Mouse (Mus musculus): ENCODE data around the gene Hmcn1. TPM values are rescaled to one million over a fixed set of nuclear protein-coding genes. Genes with fewer than 3 reads are reported as not detected.

The Hmcn1 gene
- total RNA-seq, 2 experiments from 2014 or later, result 12.9 to 13.1 TPM

GRCm38 (mm10) chr1:150802642-150803041 lies 190.6 kb downstream of the Hmcn1 start:
- intact Hi-C loops (cut with DNase I), result no loop called here
- no peak for DNase-seq

DNA sequence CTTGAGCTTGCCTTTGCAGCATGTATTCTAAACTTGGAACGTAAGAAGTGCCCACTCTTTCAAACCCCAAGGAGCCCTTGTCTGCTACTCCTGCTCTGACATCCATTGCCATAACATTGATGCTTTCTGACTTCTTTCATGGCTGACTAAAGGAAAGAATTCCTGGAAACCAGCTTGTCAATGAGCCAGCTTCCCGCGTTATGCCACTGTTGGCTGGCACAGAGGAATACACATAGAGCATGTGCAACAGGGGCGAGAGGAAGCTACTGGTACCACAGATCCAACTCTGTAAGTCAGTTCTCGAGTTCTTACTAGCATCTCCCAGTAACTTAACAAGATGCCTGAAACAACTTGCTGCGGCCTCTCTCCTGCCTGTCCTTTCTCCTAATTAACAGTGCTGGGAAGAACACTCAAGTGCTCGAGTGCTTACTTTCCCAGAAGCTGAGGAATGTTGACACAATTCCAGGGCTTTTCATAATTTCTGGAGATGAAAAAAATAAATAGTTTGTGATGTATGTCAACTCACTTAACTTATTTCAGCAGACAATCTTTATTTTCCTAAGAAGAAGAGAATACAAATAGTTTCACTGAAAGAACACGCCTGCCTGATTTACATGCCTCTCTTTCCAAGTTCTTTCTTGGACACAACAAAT lies 192.5 kb downstream of the Hmcn1 start:
- intact Hi-C loops (cut with DNase I), result no loop called here

DNA sequence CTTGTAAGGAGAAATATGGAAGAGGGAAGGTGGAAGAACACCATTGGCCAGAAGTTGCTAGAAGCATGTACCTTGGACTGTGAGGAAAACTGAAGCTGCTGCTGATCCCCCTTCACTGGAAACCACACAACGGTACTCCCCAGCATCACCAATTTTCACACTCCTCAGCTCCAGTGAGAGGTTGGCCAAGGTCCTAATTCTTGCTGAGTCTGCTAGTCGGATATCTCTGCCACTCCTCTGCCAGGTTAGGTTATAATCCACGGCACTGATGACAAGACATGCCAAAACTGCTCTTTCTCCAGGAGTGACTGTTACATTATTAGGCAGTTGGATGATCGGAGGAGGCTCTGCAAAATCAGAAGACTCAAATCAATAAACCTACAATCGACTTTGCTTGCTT lies 194.6 kb downstream of the Hmcn1 start:
- intact Hi-C loops (cut with DNase I), result no loop called here

More for the DNA sequence above, 192.5 kb downstream of the Hmcn1 start:
- no peak for DNase-seq

DNA sequence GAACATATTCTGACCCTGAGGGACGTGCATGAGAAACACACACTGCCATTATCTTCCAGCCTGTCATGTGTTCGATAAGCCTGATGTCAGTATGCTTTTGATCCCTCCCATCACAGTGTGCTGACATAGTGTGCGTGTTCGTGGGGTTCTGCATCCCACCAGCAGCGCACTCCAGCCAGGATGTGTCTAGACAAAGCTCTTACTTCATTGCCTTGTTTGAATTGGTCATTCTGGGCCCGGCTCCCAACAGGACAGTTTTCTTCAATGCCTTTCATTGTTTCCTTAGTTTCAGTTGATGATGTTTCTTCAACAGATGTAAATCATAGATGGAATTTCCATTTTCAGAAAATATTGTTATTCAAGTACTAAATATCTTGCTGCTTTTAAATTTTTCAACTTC lies 206.5 kb downstream of the Hmcn1 start:
- intact Hi-C loops (cut with DNase I), result no loop called here

More for the DNA sequence above, 194.6 kb downstream of the Hmcn1 start:
- no peak for DNase-seq

DNA sequence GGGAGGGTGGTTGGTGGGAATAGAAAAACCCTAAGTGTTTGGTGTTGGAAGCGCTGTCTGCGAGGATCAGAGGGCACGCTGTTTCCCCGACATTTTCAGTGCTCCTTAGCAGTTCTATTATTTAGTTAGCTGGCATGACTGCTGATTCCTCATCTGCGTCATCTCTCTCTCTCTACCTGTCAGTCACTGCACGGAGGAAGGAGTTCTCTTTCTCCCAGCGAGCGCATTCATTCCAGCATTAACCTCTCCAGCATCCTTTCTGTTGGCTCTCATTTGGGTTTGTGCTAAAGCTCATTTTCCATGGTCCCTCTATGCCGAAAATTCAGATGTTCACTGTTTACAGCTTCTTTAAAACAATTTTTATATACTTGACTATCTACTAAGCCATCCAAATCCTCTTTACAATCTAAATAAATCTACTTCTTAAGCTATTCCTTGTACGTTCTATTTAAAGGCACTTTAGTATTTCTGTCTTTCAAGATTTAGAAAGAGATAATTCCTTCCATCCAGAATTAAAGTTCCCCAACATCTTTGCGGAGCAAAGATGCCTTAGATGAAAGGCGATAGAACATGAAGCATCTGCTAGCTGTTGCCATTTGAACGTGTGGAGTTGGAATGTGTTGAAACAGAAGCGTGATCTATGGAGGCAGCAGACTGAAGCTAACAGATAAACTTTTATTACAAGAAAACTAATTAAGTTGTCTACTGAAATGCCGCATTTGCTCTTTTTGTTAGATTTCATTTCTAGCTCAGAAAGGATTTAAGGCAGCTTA lies 210.0 kb downstream of the Hmcn1 start:
- intact Hi-C loops (cut with DNase I), result no loop called here
- no peak for DNase-seq

More for the DNA sequence above, 206.5 kb downstream of the Hmcn1 start:
- DNase-seq, result no peak

DNA sequence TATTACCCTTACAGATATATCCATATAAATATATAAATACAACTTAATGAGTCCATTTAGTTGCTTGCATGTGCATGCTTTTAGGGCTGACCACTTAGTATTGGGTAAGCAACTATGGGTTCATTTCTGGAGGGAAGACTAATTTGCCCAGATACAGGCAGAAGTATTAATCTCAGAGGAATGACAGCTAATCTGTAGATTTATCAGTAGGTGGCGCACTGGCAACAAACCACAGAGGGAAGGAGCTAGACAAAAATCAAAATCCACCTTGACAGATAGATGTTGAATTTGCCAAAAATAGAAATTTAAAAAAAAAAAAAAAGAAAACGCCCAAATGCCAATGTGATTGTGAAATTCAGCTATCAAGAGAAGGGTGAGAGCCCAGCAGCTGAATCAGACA lies 213.3 kb downstream of the Hmcn1 start:
- DNase-seq, result no peak
- intact Hi-C loops (cut with DNase I), result loop anchor here (1.0 kb wide), 2 partner anchors 140 to 229 kb away; no protein-coding TSS in a partner anchor

DNA sequence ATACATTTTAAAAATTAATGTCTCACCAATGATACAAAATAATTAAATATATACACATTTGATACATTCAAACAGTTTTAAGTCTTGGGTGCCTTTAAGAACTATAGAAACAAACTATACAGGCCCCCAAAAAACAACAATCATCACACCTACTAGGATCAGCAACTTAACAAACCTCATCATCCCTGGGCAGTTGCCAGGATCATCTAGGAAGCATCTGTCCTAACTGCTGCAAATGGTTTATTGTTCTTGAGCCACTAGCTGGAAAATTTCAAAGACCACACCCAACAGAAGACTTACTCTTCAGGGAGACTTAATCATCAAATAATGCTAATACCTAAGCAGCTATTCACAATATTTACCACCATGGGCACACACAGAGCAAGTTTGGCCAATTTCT lies 216.5 kb downstream of the Hmcn1 start:
- DNase-seq, result peak in 1 of 2 experiments; percentile 23
- intact Hi-C loops (cut with DNase I), result no loop called here

GRCm38 (mm10) chr1:150775742-150776141 lies 217.5 kb downstream of the Hmcn1 start:
- intact Hi-C loops (cut with DNase I), result no loop called here

DNA sequence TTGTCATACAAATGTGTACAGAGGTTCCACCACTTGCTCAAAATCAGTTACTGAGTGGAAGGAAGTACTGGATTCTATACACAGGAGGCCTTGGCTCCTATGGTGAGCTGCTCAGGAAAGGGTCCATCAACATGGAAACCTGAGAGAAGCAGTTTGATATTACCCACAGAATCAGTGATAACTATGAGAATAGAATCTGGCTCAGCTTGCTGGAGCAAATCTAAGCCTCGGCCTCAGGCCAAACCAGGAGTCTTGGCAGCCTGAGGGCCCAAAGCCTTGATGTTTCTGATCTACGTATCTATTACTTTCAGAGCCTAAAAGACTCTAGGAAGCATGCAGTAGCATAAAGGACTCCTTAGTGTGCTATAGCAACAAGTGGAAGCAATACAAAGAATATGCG lies 220.3 kb downstream of the Hmcn1 start:
- no peak for DNase-seq
- intact Hi-C loops (cut with DNase I), result no loop called here

More at GRCm38 (mm10) chr1:150775742-150776141, 217.5 kb downstream of the Hmcn1 start:
- no peak for DNase-seq

DNA sequence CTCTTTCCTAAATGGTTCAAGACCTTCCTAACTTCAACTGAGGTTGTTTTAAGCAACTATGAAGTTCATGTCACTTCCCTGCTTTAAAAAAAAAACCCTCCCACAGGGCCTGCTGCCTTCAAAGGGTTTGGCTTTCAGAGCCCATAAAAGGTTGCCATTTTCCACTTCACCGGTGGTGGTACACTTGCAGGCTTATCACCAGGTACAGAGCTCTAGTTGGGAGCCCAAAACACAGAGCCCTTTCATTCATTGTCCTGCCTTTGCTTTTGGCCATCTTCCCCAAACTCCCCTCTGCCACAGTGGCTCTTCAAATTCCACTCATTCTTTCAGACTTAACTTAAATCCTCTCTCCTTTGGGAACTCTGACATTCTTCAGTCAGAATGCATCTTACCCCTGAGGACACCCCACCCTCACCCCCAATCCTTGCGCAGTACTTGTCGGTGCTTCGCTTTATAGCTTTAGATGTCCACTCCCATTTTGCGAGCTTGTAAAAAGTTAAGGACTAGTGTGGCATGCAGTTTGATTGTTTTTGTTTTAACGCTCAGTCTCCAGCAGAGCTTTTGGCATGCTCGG lies 222.2 kb downstream of the Hmcn1 start:
- no peak for DNase-seq
- intact Hi-C loops (cut with DNase I), result no loop called here

DNA sequence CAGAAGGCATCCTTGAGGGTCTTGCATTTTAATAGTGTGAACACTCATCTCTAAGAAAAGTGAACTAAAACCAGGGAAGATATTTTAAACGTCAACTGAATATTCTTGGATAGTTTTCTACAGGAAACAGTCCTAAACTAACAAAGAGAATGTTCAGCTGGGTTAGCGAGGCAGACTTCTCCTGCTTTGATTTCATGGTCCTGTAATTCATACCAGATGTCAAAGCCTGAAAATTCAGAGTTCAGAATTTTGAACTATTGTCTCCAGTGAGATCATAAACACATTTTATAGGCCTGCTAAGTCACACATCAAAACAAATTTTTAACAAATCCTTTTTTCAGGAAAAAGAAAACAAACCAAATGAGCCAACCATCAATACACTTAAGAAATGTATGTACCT lies 223.4 kb downstream of the Hmcn1 start:
- DNase-seq, result no peak
- intact Hi-C loops (cut with DNase I), result no loop called here

DNA sequence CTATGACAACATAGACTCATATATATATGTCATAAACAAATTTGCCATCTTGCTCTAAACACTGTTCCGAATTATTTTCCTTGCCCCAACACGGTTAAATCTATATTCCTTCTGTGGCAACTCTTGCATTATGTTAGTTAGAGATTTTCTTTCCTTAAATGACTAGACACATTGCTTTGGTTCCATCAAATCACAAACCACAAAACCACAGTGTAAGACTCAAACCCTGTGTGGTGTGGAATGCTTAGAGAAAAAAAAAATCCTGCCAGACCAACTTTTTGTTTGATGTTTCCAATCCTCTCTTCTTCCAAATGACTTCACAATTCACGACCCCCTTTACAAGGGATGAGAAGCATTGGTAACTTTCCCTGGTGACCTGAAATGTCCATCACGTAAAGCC lies 231.6 kb downstream of the Hmcn1 start:
- intact Hi-C loops (cut with DNase I), result no loop called here
- no peak for DNase-seq

GRCm38 (mm10) chr1:150760801-150761331 lies 232.4 kb downstream of the Hmcn1 start:
- peak in 1 of 2 experiments; percentile 18 for DNase-seq
- intact Hi-C loops (cut with DNase I), result no loop called here

- intact Hi-C loops (cut with DNase I), result no loop called here
These were observed 233.7 kb downstream of the Hmcn1 start for GRCm38 (mm10) chr1:150759476-150760079.

GRCm38 (mm10) chr1:150753920-150754319 lies 239.3 kb downstream of the Hmcn1 start:
- intact Hi-C loops (cut with DNase I), result no loop called here
- no peak for DNase-seq

More at GRCm38 (mm10) chr1:150759476-150760079, 233.7 kb downstream of the Hmcn1 start:
- DNase-seq, result peak; percentile 60 to 66

GRCm38 (mm10) chr1:150748783-150749182 lies 244.5 kb downstream of the Hmcn1 start:
- DNase-seq, result no peak
- intact Hi-C loops (cut with DNase I), result no loop called here

- no peak for DNase-seq
- intact Hi-C loops (cut with DNase I), result no loop called here
These were observed 245.5 kb downstream of the Hmcn1 start for GRCm38 (mm10) chr1:150747771-150748170.

GRCm38 (mm10) chr1:150743097-150743843 lies 250.0 kb downstream of the Hmcn1 start:
- intact Hi-C loops (cut with DNase I), result no loop called here
- no peak for DNase-seq

DNA sequence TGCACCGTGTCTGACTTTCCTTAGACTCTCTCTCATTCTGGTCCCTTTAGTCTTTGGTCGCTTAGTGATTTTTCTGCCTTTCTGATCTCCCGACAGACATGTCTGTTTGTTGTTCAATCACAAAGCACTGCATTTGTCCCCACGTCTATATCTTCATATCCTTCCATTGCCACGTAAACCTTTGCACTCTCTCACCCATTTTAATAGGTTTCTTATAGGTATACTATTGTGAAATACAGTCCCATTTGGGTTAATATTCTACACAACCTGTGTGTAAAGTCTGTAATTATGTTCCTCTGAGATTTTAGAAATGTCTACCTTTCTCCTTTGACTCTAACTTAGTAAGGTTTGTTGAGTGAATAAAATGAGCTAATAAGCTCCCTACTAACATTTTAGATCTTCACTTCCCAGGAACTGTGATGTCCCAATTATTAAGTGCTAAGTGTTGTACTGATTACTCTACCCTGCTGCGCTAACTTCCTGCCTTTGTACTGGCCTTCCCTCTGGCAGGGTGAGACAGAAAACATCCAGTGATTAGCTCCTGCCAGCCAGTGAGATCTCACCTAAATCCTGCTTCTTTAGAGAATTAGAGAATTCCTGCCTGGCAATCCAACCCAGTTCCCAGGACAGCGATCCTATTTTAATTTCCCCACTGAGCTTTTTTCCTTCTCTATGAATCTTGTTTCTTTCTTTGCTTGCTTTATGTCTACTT lies 250.7 kb downstream of the Hmcn1 start:
- peak in 1 of 2 experiments; percentile 6 for DNase-seq
- intact Hi-C loops (cut with DNase I), result no loop called here

Measured in heart, postnatal 36 days (tissue).